Mouse (Mus musculus) megakaryocyte, embryonic 14.5 days (primary cell): Measurements from ENCODE around the gene Olfr871. TPM values are rescaled to one million over a fixed set of nuclear protein-coding genes. Genes with fewer than 3 reads are reported as not detected.
"Not testable (repeated sequence)": the region's sequence is repeated elsewhere in the genome, so short reads cannot be mapped to it uniquely, and the experiment has no call there.

Experiments
- H3K27me3 ChIP-seq: replicated peaks from 2 replicates; pipeline ENCODE3; 2012; ENCODE audit warnings: inconsistent platforms
- H3K36me3 ChIP-seq: replicated peaks from 2 replicates; pipeline ENCODE3; 2012; ENCODE audit warnings: low read length, inconsistent platforms, mixed read lengths
- H3K4me1 ChIP-seq: 2 replicates; pipeline ENCODE4 v1.6.1; 2012; ENCODE audit warnings: inconsistent platforms
- H3K4me3 ChIP-seq: replicated peaks from 2 replicates; pipeline ENCODE3; 2012; ENCODE audit warnings: moderate library complexity, mild to moderate bottlenecking, inconsistent platforms
- H3K9me3 ChIP-seq: 2 replicates; pipeline ENCODE4 v1.6.1; 2012; ENCODE audit warnings: inconsistent platforms
- FLI1 ChIP-seq: IDR thresholded peaks from 2 replicates; pipeline ENCODE4 v1.6.1; 2012; ENCODE audit warnings: low read length, inconsistent platforms, mixed read lengths
- GATA1 ChIP-seq: IDR thresholded peaks from 3 replicates; pipeline ENCODE4 v1.6.1; 2012; ENCODE audit warnings: mixed read lengths, low read length, inconsistent platforms, borderline replicate concordance
- polyA plus RNA-seq: library from polyadenylated mRNA; stranded (reverse); fragments of >175 nt; gene quantifications from 2 replicates; pipeline ENCODE4 v1.2.3, GENCODE M21; 2012; ENCODE audit warnings: low replicate concordance; ENCODE audit not compliant: insufficient read depth

Gene Olfr871
- polyA plus RNA-seq, result not detected in 2 replicates

DNA sequence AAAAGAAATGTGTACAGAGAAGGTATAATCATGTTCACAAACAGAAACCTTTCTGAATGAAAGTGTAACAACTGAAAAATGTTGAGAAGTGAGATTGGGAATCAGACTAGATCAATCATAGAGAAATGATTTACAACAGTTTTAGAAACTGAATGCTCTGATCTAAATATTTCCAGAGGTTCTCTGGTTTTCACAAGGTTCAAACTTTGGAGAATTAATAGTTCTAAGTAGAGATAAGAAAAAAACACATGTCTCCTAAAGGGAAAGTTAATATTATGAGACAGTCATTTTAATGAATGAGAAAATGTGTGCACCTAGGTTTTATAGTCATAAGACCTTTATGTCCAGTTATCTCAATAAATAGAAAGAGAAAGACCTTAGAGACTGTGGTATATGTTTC lies at the start of gene Olfr871:
TSS of gene Olfr871 (plus strand) at position 301 of the 400 bp plus-strand sequence.
- H3K4me3 ChIP-seq, result no peak within 1 kb of the TSS
- TF ChIP-seq GATA1, result no peak
- TF ChIP-seq FLI1, result no peak
- no peaks in the 10 kb centered on the region for H3K36me3 ChIP-seq
- H3K9me3 ChIP-seq, result 0 out of 2 replicates have a peak, but pooled peaks cover 2% of the 10 kb centered on the region
- H3K27me3 ChIP-seq, result no peaks in the 10 kb centered on the region
- no peaks in the 10 kb centered on the region for H3K4me1 ChIP-seq

DNA sequence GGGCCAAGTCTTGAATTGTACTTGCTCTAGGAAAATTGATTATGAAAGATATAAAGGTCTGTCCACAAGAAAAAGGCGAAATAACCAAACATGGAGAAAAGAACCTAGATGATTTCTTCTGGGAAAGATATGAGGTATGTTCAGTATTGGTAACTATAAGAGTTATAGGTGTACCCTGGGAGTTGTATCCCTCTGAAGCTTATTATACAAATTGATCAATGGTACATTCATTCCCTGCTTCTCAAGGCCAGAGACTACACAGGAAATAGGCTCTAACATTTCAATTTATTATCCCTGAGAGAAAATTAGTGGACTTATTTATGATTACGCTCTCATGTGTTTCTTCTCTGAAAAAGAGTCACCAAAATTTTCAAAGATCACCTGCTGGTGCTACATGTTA lies 38.0 kb upstream of the Olfr871 start, which contains the start of gene Olfr870:
TSS of gene Olfr870 (minus strand) at position 101 of the 400 bp plus-strand sequence.
- H3K27me3 ChIP-seq, result no peaks in the 10 kb centered on the region
- H3K4me1 ChIP-seq, result no peaks in the 10 kb centered on the region
- H3K9me3 ChIP-seq, result no peaks in the 10 kb centered on the region
- H3K4me3 ChIP-seq, result no peak within 1 kb of the TSS
- TF ChIP-seq FLI1, result no peak
- TF ChIP-seq GATA1, result no peak
- H3K36me3 ChIP-seq, result no peaks in the 10 kb centered on the region

DNA sequence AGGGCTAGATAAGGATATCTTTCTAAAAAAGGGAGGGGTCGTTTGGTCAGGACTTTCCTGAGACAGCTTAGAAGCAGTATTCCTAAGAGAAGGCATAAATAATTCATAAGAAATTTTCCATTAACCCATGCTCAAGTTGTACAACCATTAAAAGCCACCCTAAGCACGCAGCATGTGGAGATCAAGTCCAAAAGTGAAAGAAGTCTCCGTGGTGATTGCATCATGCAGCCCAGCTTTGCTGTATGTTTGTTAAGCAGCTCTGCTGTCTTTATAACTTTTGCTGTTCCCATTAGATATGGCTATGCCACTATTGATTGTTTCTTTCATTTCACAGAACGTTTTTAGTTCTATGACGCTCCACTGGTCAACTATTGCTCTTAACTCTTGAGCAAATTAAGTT lies 32.5 kb upstream of the Olfr871 start:
- TF ChIP-seq FLI1, result no peak
- TF ChIP-seq GATA1, result no peak
- no peaks in the 10 kb centered on the region for H3K27me3 ChIP-seq
- H3K4me1 ChIP-seq, result no peaks in the 10 kb centered on the region
- H3K36me3 ChIP-seq, result no peaks in the 10 kb centered on the region
- 0 out of 2 replicates have a peak, but pooled peaks cover 3% of the 10 kb centered on the region for H3K9me3 ChIP-seq
- no peak overlapping the region for H3K4me3 ChIP-seq

DNA sequence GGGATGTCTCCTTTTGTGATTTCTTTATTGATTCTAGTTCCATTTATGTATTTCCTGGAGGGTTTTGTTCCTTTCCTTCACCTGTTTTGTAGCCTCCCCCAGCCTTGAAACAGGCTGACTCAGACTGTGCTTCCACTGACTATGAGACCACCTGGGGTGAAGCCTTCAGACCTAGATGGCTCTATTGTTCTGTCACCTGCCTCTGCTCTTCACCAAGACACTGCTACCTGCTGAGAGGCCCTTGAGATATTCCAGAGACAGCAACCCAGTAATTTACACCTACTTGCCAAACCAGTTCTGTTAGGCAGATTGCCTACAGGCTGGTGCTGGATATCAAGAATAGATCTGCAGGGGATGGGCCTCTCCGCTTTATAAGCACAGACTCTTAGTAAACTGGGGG lies 9.9 kb upstream of the Olfr871 start:
- TF ChIP-seq GATA1 (no peak), FLI1 (no peak)
- Histone ChIP-seq H3K4me1 (no peaks in the 10 kb centered on the region), H3K36me3 (no peaks in the 10 kb centered on the region), H3K27me3 (no peaks in the 10 kb centered on the region), H3K4me3 (no peak overlapping the region), H3K9me3 (peaks cover 12% of the 10 kb centered on the region)

DNA sequence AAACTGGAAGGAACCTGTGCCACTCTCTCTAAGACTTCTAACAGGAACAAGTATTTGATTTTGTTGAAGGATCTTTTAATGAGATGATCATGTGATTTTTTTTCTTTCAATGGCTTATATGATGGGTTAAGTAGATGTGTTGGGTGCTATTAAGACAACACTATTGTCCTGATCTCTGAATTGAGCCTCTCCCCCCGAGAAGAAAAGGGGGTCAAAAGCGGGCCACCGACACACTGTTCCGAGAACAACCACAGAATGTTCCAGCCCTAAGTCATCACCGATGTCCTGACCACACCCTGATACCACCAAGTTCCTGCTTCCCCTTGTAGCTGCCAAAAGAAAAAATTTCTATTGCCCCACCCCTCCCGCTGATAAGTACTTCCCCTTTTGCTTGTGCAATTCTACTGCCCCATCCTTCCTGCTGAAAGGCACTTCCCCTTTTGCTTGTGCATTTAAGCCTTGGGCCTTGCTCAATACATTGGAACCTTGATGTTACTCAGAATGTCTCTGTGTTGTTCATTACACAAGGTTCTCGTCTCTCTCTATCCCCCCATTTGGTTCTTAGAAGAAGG lies 8.5 kb upstream of the Olfr871 start:
- H3K4me1 ChIP-seq, H3K36me3 ChIP-seq, H3K27me3 ChIP-seq, H3K4me3 ChIP-seq: not testable (repeated sequence)
- H3K9me3 ChIP-seq, result peaks cover 12% of the 10 kb centered on the region

DNA sequence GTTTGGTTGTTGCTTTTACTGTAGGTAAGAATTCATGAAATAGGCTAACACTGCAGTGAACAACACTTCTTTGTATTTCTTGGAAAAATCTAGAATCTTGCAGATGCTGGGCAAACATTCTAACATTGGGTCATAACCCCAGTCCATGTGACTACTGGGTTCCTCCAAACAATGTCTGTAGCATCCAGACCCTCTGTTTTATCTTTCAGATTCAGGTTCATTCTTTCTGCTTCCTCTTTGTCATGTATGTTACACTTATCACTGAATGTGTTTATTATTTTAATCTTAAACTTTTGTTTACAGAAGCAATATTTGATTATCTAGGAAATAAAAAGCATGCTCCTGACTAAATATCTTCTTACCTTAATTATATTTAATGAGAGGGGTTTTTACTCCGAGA lies 1.2 kb upstream of the Olfr871 start:
- no peaks in the 10 kb centered on the region for H3K27me3 ChIP-seq
- no peaks in the 10 kb centered on the region for H3K36me3 ChIP-seq
- no peaks in the 10 kb centered on the region for H3K4me1 ChIP-seq
- H3K9me3 ChIP-seq, result no peaks in the 10 kb centered on the region
- TF ChIP-seq FLI1 (no peak), GATA1 (no peak)
- H3K4me3 ChIP-seq, result no peak overlapping the region

DNA sequence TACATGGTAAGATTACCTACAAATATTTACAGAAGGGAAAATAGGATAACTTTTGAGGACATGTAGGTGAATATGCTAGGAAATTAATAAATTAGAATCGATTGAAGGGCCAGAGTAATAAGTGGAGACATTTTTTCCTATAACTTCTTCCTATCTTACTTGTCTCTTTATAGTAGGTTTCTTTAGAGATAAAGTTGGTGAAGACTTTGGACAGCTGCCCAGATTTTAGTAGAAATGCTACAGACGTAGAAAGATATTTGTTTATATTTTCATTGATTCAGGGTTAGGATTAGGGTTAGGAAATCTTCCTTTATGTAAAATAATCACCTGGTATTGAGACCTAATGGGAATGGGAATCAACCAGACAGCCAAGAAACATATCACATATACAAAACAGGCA lies 530 bp upstream of the Olfr871 start:
- no peaks in the 10 kb centered on the region for H3K4me1 ChIP-seq
- H3K9me3 ChIP-seq, result no peaks in the 10 kb centered on the region
- no peak for TF ChIP-seq GATA1
- TF ChIP-seq FLI1, result no peak
- no peaks in the 10 kb centered on the region for H3K36me3 ChIP-seq
- no peak overlapping the region for H3K4me3 ChIP-seq
- H3K27me3 ChIP-seq, result no peaks in the 10 kb centered on the region

DNA sequence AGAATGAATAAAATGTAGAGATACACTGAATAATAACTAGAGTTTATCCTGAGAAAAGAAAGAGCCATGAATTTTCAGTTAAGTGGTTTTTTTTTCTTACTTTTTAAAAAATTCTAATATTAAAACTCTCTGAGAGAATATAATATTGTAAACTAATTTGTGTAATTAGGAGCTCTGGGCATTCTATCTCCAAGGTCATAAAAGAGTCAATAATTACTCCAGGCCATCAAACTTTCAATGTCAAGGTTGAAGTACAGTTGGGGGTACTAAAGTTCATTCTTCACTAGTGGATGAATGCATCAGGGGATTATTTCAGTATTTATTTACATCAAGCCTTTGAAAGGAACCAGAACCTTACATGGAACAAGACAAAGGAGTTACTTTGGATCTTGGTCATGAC lies 24.8 kb downstream of the Olfr871 start, which contains the start of gene Olfr872:
TSS of gene Olfr872 (plus strand) at position 301 of the 400 bp plus-strand sequence.
- Histone ChIP-seq H3K27me3 (no peaks in the 10 kb centered on the region), H3K4me1 (no peaks in the 10 kb centered on the region), H3K4me3 (no peak within 1 kb of the TSS), H3K9me3 (0 out of 2 replicates have a peak, but pooled peaks cover 7% of the 10 kb centered on the region), H3K36me3 (no peaks in the 10 kb centered on the region)
- TF ChIP-seq GATA1 (no peak), FLI1 (no peak)

DNA sequence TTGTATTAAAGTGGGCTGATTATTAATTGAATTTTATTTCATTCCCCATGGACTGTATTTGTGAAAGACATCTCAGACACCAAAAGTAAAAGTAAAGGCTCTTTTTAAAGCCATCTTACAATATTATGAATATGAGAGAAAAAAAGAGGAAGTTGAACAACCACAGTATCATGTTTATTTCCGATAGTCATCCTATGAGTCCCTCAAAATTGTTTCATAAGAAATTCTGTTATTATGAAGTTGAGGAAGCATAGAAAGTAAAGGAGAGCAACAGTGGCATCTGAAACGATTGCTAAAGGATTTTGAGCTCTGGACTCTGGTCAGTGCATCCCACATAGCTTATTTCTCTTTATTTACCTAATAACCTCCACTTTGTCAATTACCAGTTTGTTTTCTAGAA lies 25.4 kb downstream of the Olfr871 start:
- TF ChIP-seq GATA1 (no peak), FLI1 (no peak)
- Histone ChIP-seq H3K4me1 (no peaks in the 10 kb centered on the region), H3K36me3 (no peaks in the 10 kb centered on the region), H3K9me3 (0 out of 2 replicates have a peak, but pooled peaks cover 7% of the 10 kb centered on the region), H3K27me3 (no peaks in the 10 kb centered on the region), H3K4me3 (no peak overlapping the region)

Other genes starting within 250 kb of the Olfr871 start
- gene Olfr866, start 184.2 kb upstream of the Olfr871 start, polyA plus RNA-seq, result not detected in 2 replicates
- gene Olfr867, start 154.6 kb upstream of the Olfr871 start, polyA plus RNA-seq, result not detected in 2 replicates
- gene Olfr868, start 113.6 kb upstream of the Olfr871 start, polyA plus RNA-seq, result not detected in 2 replicates
- not detected in 2 replicates for gene Olfr869, start 83.2 kb upstream of the Olfr871 start, polyA plus RNA-seq
- not detected in 2 replicates for gene Olfr870, start 38.1 kb upstream of the Olfr871 start, polyA plus RNA-seq
- not detected in 2 replicates for gene Olfr872, start 24.9 kb downstream of the Olfr871 start, polyA plus RNA-seq
- not detected in 2 replicates for gene Olfr39, start 70.1 kb downstream of the Olfr871 start, polyA plus RNA-seq
- gene Olfr873, start 86.3 kb downstream of the Olfr871 start, polyA plus RNA-seq, result 0.34 TPM in 1 of 2 replicates, not detected in the other
- not detected in 2 replicates for gene Olfr18, start 123.9 kb downstream of the Olfr871 start, polyA plus RNA-seq
- gene Zfp560, start 173.0 kb downstream of the Olfr871 start, polyA plus RNA-seq, result 1.4 TPM in 1 of 2 replicates, not detected in the other
- 0.08 and 0.24 TPM in 2 replicates for gene Zfp26, start 248.0 kb downstream of the Olfr871 start, polyA plus RNA-seq